ENCODE assay signal across 8 mouse cellular contexts in genomic region chr6:88842731-88843151, GRCm38 (mm10). TPM values are rescaled to one million over a fixed set of nuclear protein-coding genes. Genes with fewer than 3 reads are reported as not detected.
DNase-seq lines count a peak whose midpoint lies in the region; ATAC-seq and TF ChIP-seq lines count a peak whose summit lies in the region.

No protein-coding gene starts in this region.

- DNase-seq in heart, adult 9 months (ENCODE audit: low spot score in 2 of 2): no peak
- DNase-seq in cerebellum, adult 8-10 months: peak; percentile 66
- no peak for DNase-seq in hindbrain, embryonic 10.5 days (ENCODE audit: low spot score)
- no peak for DNase-seq in liver, embryonic 13.5 days
- peak; percentile 51 to 52 for DNase-seq in right cerebral cortex, postnatal 36 days (ENCODE audit: low spot score in 2 of 2)

- H3K36me3 ChIP-seq in heart, embryonic 13.5 days: peaks cover 21% of the 10 kb centered on the region
- H3K36me3 ChIP-seq in ES-Bruce4 (ENCODE audit: control insufficient read depth, insufficient read depth, low read length, poor library complexity, severe bottlenecking): no peaks in the 10 kb centered on the region
- H3K36me3 ChIP-seq in hindbrain, embryonic 10.5 days: peaks cover 45% of the 10 kb centered on the region
- peaks cover 28% of the 10 kb centered on the region for H3K36me3 ChIP-seq in liver, embryonic 13.5 days

- no peak for ATAC-seq in heart, embryonic 13.5 days (ENCODE audit: extremely low read depth, insufficient number of reproducible peaks, low FRiP score, low TSS enrichment)
- ATAC-seq in liver, embryonic 13.5 days (ENCODE audit: low read depth): no peak
- ATAC-seq in inflammation-experienced regulatory T-cells, adult 6 months: no peak

- no peak for TF ChIP-seq CTCF in ES-Bruce4 (IDR thresholded peaks at IDR 0.05; ENCODE audit: low read depth, low read length)

- peaks cover 28% of the 10 kb centered on the region for H3K4me1 ChIP-seq in heart, embryonic 13.5 days
- H3K4me1 ChIP-seq in ES-Bruce4 (ENCODE audit: control insufficient read depth, insufficient read depth, low read length): no peaks in the 10 kb centered on the region
- H3K4me1 ChIP-seq in hindbrain, embryonic 10.5 days (replicated peaks): peaks cover 32% of the 10 kb centered on the region
- H3K4me1 ChIP-seq in liver, embryonic 13.5 days (replicated peaks): peaks cover 38% of the 10 kb centered on the region

- peak overlapping the region; percentile 91 for H3K9ac ChIP-seq in heart, embryonic 13.5 days
- H3K9ac ChIP-seq in ES-Bruce4 (ENCODE audit: low read depth, poor library complexity, severe bottlenecking): peak overlapping the region; percentile 35
- peak overlapping the region; percentile 96 for H3K9ac ChIP-seq in liver, embryonic 13.5 days

- under 1% methylated on average over 32 of the region's 32 CpGs for WGBS in heart, embryonic 13.5 days
- WGBS in hindbrain, embryonic 10.5 days: under 1% methylated on average over 32 of the region's 32 CpGs
- WGBS in liver, embryonic 13.5 days (ENCODE audit: insufficient replicate concordance): 2% methylated on average over 32 of the region's 32 CpGs

- H3K27ac ChIP-seq in heart, embryonic 13.5 days (replicated peaks): peak overlapping the region; percentile 84
- no peak overlapping the region for H3K27ac ChIP-seq in ES-Bruce4 (ENCODE audit: insufficient read depth, low read length)
- H3K27ac ChIP-seq in hindbrain, embryonic 10.5 days: peak overlapping the region; percentile 91
- peak overlapping the region; percentile 94 for H3K27ac ChIP-seq in liver, embryonic 13.5 days

- H3K27me3 ChIP-seq in heart, embryonic 13.5 days (replicated peaks): no peaks in the 10 kb centered on the region
- no peaks in the 10 kb centered on the region for H3K27me3 ChIP-seq in ES-Bruce4 (ENCODE audit: control insufficient read depth, insufficient read depth, low read length, poor library complexity, severe bottlenecking)
- H3K27me3 ChIP-seq in hindbrain, embryonic 10.5 days (ENCODE audit: insufficient read depth, poor library complexity, severe bottlenecking): no peaks in the 10 kb centered on the region; the same call in 1 of the 2 replicates
- H3K27me3 ChIP-seq in liver, embryonic 13.5 days: peaks cover 6% of the 10 kb centered on the region; the same call in 1 of the 2 replicates

- H3K4me3 ChIP-seq in heart, embryonic 13.5 days: peak overlapping the region; percentile 95
- H3K4me3 ChIP-seq in ES-Bruce4 (ENCODE audit: low read depth, low read length): peak overlapping the region; percentile 67
- peak overlapping the region; percentile 70 for H3K4me3 ChIP-seq in hindbrain, embryonic 10.5 days
- peak overlapping the region; percentile 93 for H3K4me3 ChIP-seq in liver, embryonic 13.5 days (replicated peaks)

- TF ChIP-seq EP300 in ES-Bruce4 (IDR thresholded peaks at IDR 0.05; ENCODE audit: insufficient read depth, low read depth, low read length): no peak

- peak overlapping the region; percentile 85 for H3K4me2 ChIP-seq in heart, embryonic 13.5 days
- H3K4me2 ChIP-seq in liver, embryonic 13.5 days: peak overlapping the region; percentile 100

- no peak for TF ChIP-seq POLR2A in ES-Bruce4 (IDR thresholded peaks at IDR 0.05; ENCODE audit: insufficient read depth, low read length)

- H3K9me3 ChIP-seq in heart, embryonic 13.5 days: no peaks in the 10 kb centered on the region
- no peaks in the 10 kb centered on the region for H3K9me3 ChIP-seq in ES-Bruce4 (replicated peaks; ENCODE audit: control insufficient read depth, insufficient read depth, low read length, poor library complexity, severe bottlenecking)
- H3K9me3 ChIP-seq in hindbrain, embryonic 10.5 days: no peaks in the 10 kb centered on the region
- H3K9me3 ChIP-seq in liver, embryonic 13.5 days (replicated peaks): no peaks in the 10 kb centered on the region

RNA-seq across cellular contexts. Expression of gene Abtb1, which starts 1.0 kb away (rescaled TPM):
- polyA plus RNA-seq in heart, embryonic 13.5 days (2015; fragmentation: Nextera tagmentation; extraction: Ambion mirVana): 23.7 and 26.0 TPM in 2 replicates
- 16.7 and 18.3 TPM in 2 replicates for polyA plus RNA-seq in ES-Bruce4 (2011; ENCODE audit: insufficient read depth, insufficient read length, low read depth, missing spikeins)
- polyA plus RNA-seq in hindbrain, embryonic 10.5 days (2016; fragmentation: Nextera tagmentation; extraction: Ambion mirVana): 27.2 and 27.5 TPM in 2 replicates
- polyA plus RNA-seq in liver, embryonic 13.5 days (2015; fragmentation: Nextera tagmentation; extraction: Ambion mirVana): 45.5 and 46.5 TPM in 2 replicates
- polyA plus RNA-seq in inflammation-experienced regulatory T-cells, adult 6 months (2017; shearing (Covaris generic)): 10 to 100 TPM; 39.2 to 72.4 (median 62.7) TPM

RNA-seq across cellular contexts. Expression of gene Podxl2, which starts 32.1 kb away (rescaled TPM):
- polyA plus RNA-seq in heart, embryonic 13.5 days (2015; fragmentation: Nextera tagmentation; extraction: Ambion mirVana): 44.1 and 46.1 TPM in 2 replicates
- 0.81 and 1.2 TPM in 2 replicates for polyA plus RNA-seq in ES-Bruce4 (2011; ENCODE audit: insufficient read depth, insufficient read length, low read depth, missing spikeins)
- polyA plus RNA-seq in hindbrain, embryonic 10.5 days (2016; fragmentation: Nextera tagmentation; extraction: Ambion mirVana): 81.1 and 182 TPM in 2 replicates
- 2.3 and 2.9 TPM in 2 replicates for polyA plus RNA-seq in liver, embryonic 13.5 days (2015; fragmentation: Nextera tagmentation; extraction: Ambion mirVana)
- not detected for polyA plus RNA-seq in inflammation-experienced regulatory T-cells, adult 6 months (2017; shearing (Covaris generic))

RNA-seq across cellular contexts. Expression of gene Mcm2, which starts 55.8 kb away (rescaled TPM):
- 98.1 and 98.3 TPM in 2 replicates for polyA plus RNA-seq in heart, embryonic 13.5 days (2015; fragmentation: Nextera tagmentation; extraction: Ambion mirVana)
- 117 and 120 TPM in 2 replicates for polyA plus RNA-seq in ES-Bruce4 (2011; ENCODE audit: insufficient read depth, insufficient read length, low read depth, missing spikeins)
- polyA plus RNA-seq in hindbrain, embryonic 10.5 days (2016; fragmentation: Nextera tagmentation; extraction: Ambion mirVana): 222 and 292 TPM in 2 replicates
- polyA plus RNA-seq in liver, embryonic 13.5 days (2015; fragmentation: Nextera tagmentation; extraction: Ambion mirVana): 186 and 202 TPM in 2 replicates
- 10 to 100 TPM; 18.8 to 61.4 (median 19.9) TPM for polyA plus RNA-seq in inflammation-experienced regulatory T-cells, adult 6 months (2017; shearing (Covaris generic))

RNA-seq across cellular contexts. Expression of gene Tpra1, which starts 59.3 kb away (rescaled TPM):
- 39.8 and 47.0 TPM in 2 replicates for polyA plus RNA-seq in heart, embryonic 13.5 days (2015; fragmentation: Nextera tagmentation; extraction: Ambion mirVana)
- 17.4 and 24.2 TPM in 2 replicates for polyA plus RNA-seq in ES-Bruce4 (2011; ENCODE audit: insufficient read depth, insufficient read length, low read depth, missing spikeins)
- 60.5 and 62.3 TPM in 2 replicates for polyA plus RNA-seq in hindbrain, embryonic 10.5 days (2016; fragmentation: Nextera tagmentation; extraction: Ambion mirVana)
- polyA plus RNA-seq in liver, embryonic 13.5 days (2015; fragmentation: Nextera tagmentation; extraction: Ambion mirVana): 42.8 and 46.0 TPM in 2 replicates
- polyA plus RNA-seq in inflammation-experienced regulatory T-cells, adult 6 months (2017; shearing (Covaris generic)): 10 to 100 TPM; 46.5 to 64.8 (median 52.8) TPM

Comparison
In these comparisons a context has a peak if more than half of its experiments do, and no peak if none do; other contexts are left out.
1. H3K9ac ChIP-seq: peak in every context shown above with its lines; median percentile 96 in liver, embryonic 13.5 days; 91 in heart, embryonic 13.5 days; 35 in ES-Bruce4.
2. DNase-seq: peak in cerebellum, adult 8-10 months (single experiment) and right cerebral cortex, postnatal 36 days (2 of 2); none in heart, adult 9 months (0 of 2), hindbrain, embryonic 10.5 days (single experiment) and liver, embryonic 13.5 days (single experiment).
3. RNA of gene Podxl2, which starts 32.1 kb away (polyA plus RNA-seq): 81.1 to 182 TPM in hindbrain, embryonic 10.5 days and 44.1 to 46.1 TPM in heart, embryonic 13.5 days; 2.3 to 2.9 TPM in liver, embryonic 13.5 days, 0.81 to 1.2 TPM in ES-Bruce4 and not detected in inflammation-experienced regulatory T-cells, adult 6 months; every median in the first group is over 10 times any median in the second.
4. Peak in every context shown above with its lines, with median percentiles within 50 percentile points of each other: H3K4me3 ChIP-seq.